24 mouse cellular contexts compared by ENCODE assay signal in genomic region chr9:115446681-115447080, GRCm38 (mm10).
"Had no signal": no experiment of that assay in that cellular context is flagged by ENCODE, and none has a peak within 500 bp of the region (broad histone marks: within the 10 kb centered on the region; RNA-seq: fewer than 3 reads in every experiment).

No protein-coding gene starts in this region.

- H3K9ac ChIP-seq: limb, embryonic 13.5 days; liver, embryonic 12.5 days; liver, embryonic 15.5 days; midbrain, embryonic 13.5 days; neural tube, embryonic 13.5 days; stomach, embryonic 15.5 days had no signal

- H3K9me3 ChIP-seq: limb, embryonic 10.5 days; limb, embryonic 13.5 days; liver, embryonic 12.5 days; liver, embryonic 15.5 days; midbrain, embryonic 10.5 days; midbrain, embryonic 13.5 days; neural tube, embryonic 13.5 days; stomach, embryonic 15.5 days had no signal

- H3K27me3 ChIP-seq: limb, embryonic 13.5 days; liver, embryonic 12.5 days; liver, embryonic 15.5 days; megakaryocyte, embryonic 14.5 days; midbrain, embryonic 13.5 days; neural tube, embryonic 13.5 days; stomach, embryonic 15.5 days had no signal

- DNase-seq: kidney, adult 11 months; kidney, adult 9 months; kidney, postnatal 25 days; liver; lung, adult 18-20 months; lung, postnatal 14 days; lung, postnatal 4 days; retina, postnatal 1 day; right cerebral cortex, postnatal 25 days; spleen, adult 18-20 months; thymus, adult 2 months; thymus, postnatal 14 days had no signal

- H3K27ac ChIP-seq: layer of hippocampus, adult 2 months; limb, embryonic 10.5 days; limb, embryonic 13.5 days; liver, embryonic 12.5 days; liver, embryonic 15.5 days; midbrain, embryonic 10.5 days; midbrain, embryonic 13.5 days; neural tube, embryonic 13.5 days; stomach, embryonic 15.5 days had no signal

- H3K36me3 ChIP-seq: limb, embryonic 10.5 days; limb, embryonic 13.5 days; liver, embryonic 12.5 days; liver, embryonic 15.5 days; midbrain, embryonic 10.5 days; midbrain, embryonic 13.5 days; neural tube, embryonic 13.5 days; stomach, embryonic 15.5 days had no signal

- H3K4me1 ChIP-seq: limb, embryonic 10.5 days; limb, embryonic 13.5 days; liver, embryonic 15.5 days; stomach, embryonic 15.5 days had no signal

- ATAC-seq: liver, embryonic 12.5 days; midbrain, embryonic 13.5 days; midbrain, embryonic 16.5 days had no signal

- H3K4me3 ChIP-seq: layer of hippocampus, adult 2 months; limb, embryonic 10.5 days; limb, embryonic 13.5 days; liver, embryonic 12.5 days; liver, embryonic 15.5 days; megakaryocyte, embryonic 14.5 days; midbrain, embryonic 10.5 days; midbrain, embryonic 13.5 days; myocyte; neural tube, embryonic 13.5 days; stomach, embryonic 15.5 days had no signal
